Mouse (Mus musculus) kidney, embryonic 16.5 days (tissue): ENCODE data around the gene Qpctl. TPM values are rescaled to one million over a fixed set of nuclear protein-coding genes. Genes with fewer than 3 reads are reported as not detected.
"Not testable (repeated sequence)": the region's sequence is repeated elsewhere in the genome, so short reads cannot be mapped to it uniquely, and the experiment has no call there.

Experiments
- ATAC-seq: fragments of 200-750 bp; cut with Nextera tagmentation; 2 replicates; pipeline ENCODE4 v1.8.0; 2017; ENCODE audit warnings: moderate TSS enrichment; ENCODE audit not compliant: low FRiP score, low TSS enrichment
- H3K27ac ChIP-seq: fragments of 300-500 bp; sonication (generic); 2 replicates; pipeline ENCODE4 v1.5.1; 2014; ENCODE audit warnings: low read length
- H3K27me3 ChIP-seq: fragments of 300-500 bp; sonication (generic); 2 replicates; pipeline ENCODE4 v1.6.1; 2014; ENCODE audit warnings: low read length, control low read depth, mixed read lengths; ENCODE audit not compliant: insufficient read depth
- H3K36me3 ChIP-seq: fragments of 300-500 bp; sonication (generic); 2 replicates; pipeline ENCODE4 v1.6.1; 2014; ENCODE audit warnings: low read length, control low read depth, mixed read lengths; ENCODE audit not compliant: insufficient read depth
- H3K4me1 ChIP-seq: fragments of 300-500 bp; sonication (generic); 2 replicates; pipeline ENCODE4 v1.6.1; 2014; ENCODE audit warnings: low read length, control low read depth, mixed read lengths; ENCODE audit not compliant: insufficient read depth
- H3K4me2 ChIP-seq: fragments of 300-500 bp; sonication (generic); replicated peaks from 2 replicates; pipeline ENCODE4 v1.6.1; 2014; ENCODE audit warnings: low read depth, low read length
- H3K4me3 ChIP-seq: fragments of 300-500 bp; sonication (generic); 2 replicates; pipeline ENCODE4 v1.5.1; 2014; ENCODE audit warnings: mild to moderate bottlenecking, low read length
- H3K9ac ChIP-seq: fragments of 300-500 bp; sonication (generic); replicated peaks from 2 replicates; pipeline ENCODE4 v1.6.1; 2014; ENCODE audit warnings: low read length
- H3K9me3 ChIP-seq: fragments of 300-500 bp; sonication (generic); 2 replicates; pipeline ENCODE4 v1.6.1; 2016; ENCODE audit warnings: low read length, control low read depth
- WGBS: fragments of 180-500 bp; shearing (Covaris S2); extraction: QIAGEN DNeasy Blood & Tissue Kit; methylation state at CpG from one replicate; pipeline ENCODE4 v1.1.7; 2014; 5-methylcytosine and 5-hydroxymethylcytosine counted together
- polyA plus RNA-seq: library from polyadenylated mRNA; unstranded; fragments of >200 nt; fragmentation: Nextera tagmentation; extraction: Ambion mirVana; gene quantifications from 2 replicates; pipeline ENCODE4 v1.2.1, GENCODE M21; 2015

The Qpctl gene
- polyA plus RNA-seq, 1 experiment from 2014 or later, result 15.1 TPM

- Histone ChIP-seq H3K27me3 (peaks cover 13% of the 10 kb centered on the region; the same call in 1 of the 2 replicates), H3K4me2 (peak overlapping the region; percentile 42; the same call in 1 of the 2 replicates), H3K27ac (no peak overlapping the region), H3K9me3 (no peaks in the 10 kb centered on the region), H3K9ac (peak overlapping the region; percentile 53), H3K36me3 (peaks cover 14% of the 10 kb centered on the region), H3K4me1 (peaks cover 24% of the 10 kb centered on the region), H3K4me3 (peak overlapping the region; percentile 12)
- 7% methylated on average over 29 of the region's 30 CpGs for WGBS
- ATAC-seq, result peak; percentile 60
These were observed 8.2 kb upstream of the Qpctl start for GRCm38 (mm10) chr7:19157160-19157800.

- Histone ChIP-seq H3K27ac (0 out of 2 replicates have a peak overlapping the region, but pooled peaks have one; percentile 9), H3K9me3 (no peaks in the 10 kb centered on the region), H3K27me3 (peaks cover 13% of the 10 kb centered on the region; the same call in 1 of the 2 replicates), H3K4me3 (no peak overlapping the region), H3K4me1 (peaks cover 24% of the 10 kb centered on the region), H3K9ac (no peak overlapping the region), H3K4me2 (no peak overlapping the region), H3K36me3 (peaks cover 25% of the 10 kb centered on the region)
- 34% methylated on average over 13 of the region's 13 CpGs for WGBS
- no peak for ATAC-seq
These were observed 6.9 kb upstream of the Qpctl start for GRCm38 (mm10) chr7:19155825-19156475.

GRCm38 (mm10) chr7:19154796-19155195 lies 5.7 kb upstream of the Qpctl start:
- Histone ChIP-seq H3K9ac (no peak overlapping the region), H3K27ac (no peak overlapping the region), H3K4me2 (no peak overlapping the region), H3K4me1 (peaks cover 25% of the 10 kb centered on the region), H3K9me3 (no peaks in the 10 kb centered on the region), H3K36me3 (peaks cover 25% of the 10 kb centered on the region), H3K27me3 (peaks cover 13% of the 10 kb centered on the region; the same call in 1 of the 2 replicates), H3K4me3 (no peak overlapping the region)
- ATAC-seq, result no peak
- WGBS, result 82% methylated on average over 8 of the region's 8 CpGs

- not testable (repeated sequence) for H3K9me3 ChIP-seq, H3K4me3 ChIP-seq, H3K9ac ChIP-seq, H3K27ac ChIP-seq, H3K27me3 ChIP-seq, H3K4me2 ChIP-seq, ATAC-seq
- WGBS, result 86% methylated on average over 10 of the region's 10 CpGs
- Histone ChIP-seq H3K4me1 (peaks cover 21% of the 10 kb centered on the region), H3K36me3 (peaks cover 25% of the 10 kb centered on the region)
These were observed 2.0 kb upstream of the Qpctl start for GRCm38 (mm10) chr7:19151121-19151520.

GRCm38 (mm10) chr7:19149626-19150025 lies 535 bp upstream of the Qpctl start, which contains the start of gene Snrpd2:
Snrpd2 (plus strand) TSS chr7:19149722.
- peak within 1 kb of the TSS; percentile 85 for H3K9ac ChIP-seq
- H3K4me3 ChIP-seq, result peak within 1 kb of the TSS; percentile 86
- no peaks in the 10 kb centered on the region for H3K9me3 ChIP-seq
- peak within 1 kb of the TSS; percentile 94 for H3K27ac ChIP-seq
- peak within 1 kb of the TSS; percentile 85 for H3K4me2 ChIP-seq
- peaks cover 17% of the 10 kb centered on the region for H3K4me1 ChIP-seq
- 0% methylated on average over 24 of the region's 24 CpGs for WGBS
- H3K27me3 ChIP-seq, result no peaks in the 10 kb centered on the region
- H3K36me3 ChIP-seq, result peaks cover 25% of the 10 kb centered on the region
- peak; percentile 95 for ATAC-seq

GRCm38 (mm10) chr7:19148180-19148874 lies 764 bp downstream of the Qpctl start:
- peaks cover 17% of the 10 kb centered on the region for H3K4me1 ChIP-seq
- H3K4me2 ChIP-seq, result peak overlapping the region; percentile 85
- peak overlapping the region; percentile 67 for H3K27ac ChIP-seq
- peak overlapping the region; percentile 63 for H3K9ac ChIP-seq
- no peaks in the 10 kb centered on the region for H3K27me3 ChIP-seq
- no peaks in the 10 kb centered on the region for H3K9me3 ChIP-seq
- WGBS, result 11% methylated on average over 20 of the region's 20 CpGs
- peak overlapping the region; percentile 86 for H3K4me3 ChIP-seq
- no peak for ATAC-seq
- peaks cover 19% of the 10 kb centered on the region for H3K36me3 ChIP-seq

GRCm38 (mm10) chr7:19147497-19148045 lies 1.5 kb downstream of the Qpctl start:
- no peak overlapping the region for H3K4me2 ChIP-seq
- H3K27me3 ChIP-seq, result no peaks in the 10 kb centered on the region
- no peak overlapping the region for H3K27ac ChIP-seq
- H3K4me1 ChIP-seq, result peaks cover 17% of the 10 kb centered on the region
- ATAC-seq, result no peak
- 33% methylated on average over 6 of the region's 6 CpGs for WGBS
- no peaks in the 10 kb centered on the region for H3K9me3 ChIP-seq
- no peak overlapping the region for H3K9ac ChIP-seq
- H3K36me3 ChIP-seq, result peaks cover 12% of the 10 kb centered on the region
- H3K4me3 ChIP-seq, result no peak overlapping the region

- Histone ChIP-seq H3K27ac (no peak overlapping the region), H3K9ac (no peak overlapping the region), H3K36me3 (peaks cover 6% of the 10 kb centered on the region), H3K4me2 (no peak overlapping the region), H3K4me1 (peaks cover 17% of the 10 kb centered on the region), H3K9me3 (no peaks in the 10 kb centered on the region), H3K4me3 (no peak overlapping the region), H3K27me3 (no peaks in the 10 kb centered on the region)
- WGBS, result 85% methylated on average over 10 of the region's 10 CpGs
- no peak for ATAC-seq
These were observed 2.3 kb downstream of the Qpctl start for GRCm38 (mm10) chr7:19146793-19147192.

- H3K27me3 ChIP-seq, result no peaks in the 10 kb centered on the region
- no peaks in the 10 kb centered on the region for H3K4me1 ChIP-seq
- H3K9me3 ChIP-seq, result no peaks in the 10 kb centered on the region
- no peak overlapping the region for H3K27ac ChIP-seq
- WGBS, result 44% methylated on average over 5 of the region's 5 CpGs
- H3K36me3 ChIP-seq, result peaks cover 57% of the 10 kb centered on the region
- no peak overlapping the region for H3K4me2 ChIP-seq
- no peak overlapping the region for H3K9ac ChIP-seq
- H3K4me3 ChIP-seq, result no peak overlapping the region
- ATAC-seq, result no peak
These were observed 11.7 kb downstream of the Qpctl start for GRCm38 (mm10) chr7:19137380-19137779.
